Mouse (Mus musculus): Measurements from ENCODE around the gene Rassf1. TPM values are rescaled to one million over a fixed set of nuclear protein-coding genes. Genes with fewer than 3 reads are reported as not detected.

Gene Rassf1
- polyA plus RNA-seq, 1 experiment from 2014 or later = 48.0 TPM

DNA sequence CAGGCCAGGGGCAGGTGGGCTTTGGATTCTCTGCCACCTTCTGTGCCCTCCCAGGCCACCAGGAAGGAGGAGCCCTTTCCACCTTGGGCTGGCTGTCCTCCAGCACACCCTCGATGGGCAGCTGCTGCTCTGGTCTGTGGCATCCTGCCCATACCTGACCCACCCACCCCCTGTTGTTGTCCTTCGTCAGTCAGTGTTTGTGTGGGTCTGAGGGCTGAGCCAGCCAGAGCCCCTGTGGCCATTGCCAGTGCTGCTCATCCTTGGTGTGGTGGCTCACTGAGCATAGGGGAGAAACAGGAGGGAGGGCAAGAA is 29.0 kb upstream of the Rassf1 start:
- Histone ChIP-seq H3K4me2 (replicated peaks; ENCODE audit: low read depth) (peak overlapping the region; percentile 48), H3K36me3 (ENCODE audit: control insufficient read depth, insufficient read depth) (no peaks in the 10 kb centered on the region), H3K4me3 (ENCODE audit: low read depth, low read length) (no peak overlapping the region; the same call in 1 of the 2 replicates), H3K9me3 (ENCODE audit: control insufficient read depth) (no peaks in the 10 kb centered on the region), H3K27ac (ENCODE audit: low read depth, low read length) (no peak overlapping the region), H3K27me3 (replicated peaks; ENCODE audit: control insufficient read depth, insufficient read depth, low read length) (no peaks in the 10 kb centered on the region; the same call in 1 of the 2 replicates), H3K9ac (ENCODE audit: low read depth, low read length) (no peak overlapping the region), H3K4me1 (replicated peaks; ENCODE audit: control insufficient read depth, insufficient read depth, low read length) (peaks cover 4% of the 10 kb centered on the region; the same call in 1 of the 2 replicates)
- TF ChIP-seq CTCF (IDR thresholded peaks at IDR 0.05; ENCODE audit: low read depth) = no peak
- no peak for ATAC-seq
- WGBS = 23% methylated on average over 2 of the region's 2 CpGs

- Histone ChIP-seq H3K4me3 (ENCODE audit: low read depth, low read length) (peak overlapping the region; percentile 33), H3K9ac (ENCODE audit: low read depth, low read length) (peak overlapping the region; percentile 26; the same call in 1 of the 2 replicates), H3K27ac (ENCODE audit: low read depth, low read length) (no peak overlapping the region), H3K4me2 (replicated peaks; ENCODE audit: low read depth) (peak overlapping the region; percentile 75), H3K9me3 (ENCODE audit: control insufficient read depth) (no peaks in the 10 kb centered on the region), H3K36me3 (ENCODE audit: control insufficient read depth, insufficient read depth) (no peaks in the 10 kb centered on the region), H3K4me1 (replicated peaks; ENCODE audit: control insufficient read depth, insufficient read depth, low read length) (peaks cover 4% of the 10 kb centered on the region; the same call in 1 of the 2 replicates), H3K27me3 (replicated peaks; ENCODE audit: control insufficient read depth, insufficient read depth, low read length) (no peaks in the 10 kb centered on the region; the same call in 1 of the 2 replicates)
- peak; percentile 63 for ATAC-seq
- peak; percentile 31; the same call in 1 of the 2 replicates for TF ChIP-seq CTCF (IDR thresholded peaks at IDR 0.05; ENCODE audit: low read depth)
- 7% methylated on average over 43 of the region's 44 CpGs for WGBS
Measured at GRCm38 (mm10) chr9:107526198-107527026, 24.9 kb upstream of the Rassf1 start.

DNA sequence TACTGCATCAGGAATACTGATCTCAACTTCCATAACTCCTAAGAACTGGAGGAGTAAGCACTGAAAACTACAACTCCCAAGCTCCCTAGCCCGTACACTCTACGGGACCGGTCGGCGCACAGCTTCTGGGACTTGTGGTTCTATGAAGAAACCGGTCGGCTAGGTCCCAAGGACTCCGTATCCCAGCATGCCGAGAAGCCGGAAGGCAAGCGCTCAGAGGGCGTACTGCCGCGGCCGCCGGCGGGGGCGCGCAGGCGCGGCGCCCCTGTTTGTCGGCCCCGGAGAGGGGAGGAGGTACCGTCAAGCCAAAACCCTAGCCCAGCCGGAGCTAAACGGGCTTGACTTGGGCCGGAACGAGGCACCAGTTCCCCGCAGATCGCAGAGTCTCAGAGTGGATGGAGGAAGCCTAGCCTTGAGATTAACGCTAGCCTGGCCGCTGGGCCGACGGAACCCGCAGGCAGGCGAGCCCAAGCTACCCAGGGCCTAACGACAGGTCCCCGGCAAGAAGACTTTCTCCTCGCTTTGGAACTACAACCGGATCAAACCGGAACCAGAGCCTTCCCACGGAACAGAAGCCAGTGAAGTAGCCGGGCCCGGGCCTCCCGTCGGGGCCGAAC is 17.5 kb upstream of the Rassf1 start, which contains the start of gene Tmem115:
Gene Tmem115 (plus strand): TSS at position 155 of the 617 bp plus-strand sequence.
- H3K4me3 ChIP-seq (ENCODE audit: low read depth, low read length) = peak within 1 kb of the TSS; percentile 86
- under 1% methylated on average over 48 of the region's 48 CpGs for WGBS
- H3K4me1 ChIP-seq (replicated peaks; ENCODE audit: control insufficient read depth, insufficient read depth, low read length) = peaks cover 13% of the 10 kb centered on the region
- H3K9ac ChIP-seq (ENCODE audit: low read depth, low read length) = peak within 1 kb of the TSS; percentile 93
- H3K36me3 ChIP-seq (ENCODE audit: control insufficient read depth, insufficient read depth) = peaks cover 14% of the 10 kb centered on the region
- peak; percentile 51 for TF ChIP-seq CTCF (IDR thresholded peaks at IDR 0.05; ENCODE audit: low read depth)
- ATAC-seq = peak; percentile 97
- H3K4me2 ChIP-seq (replicated peaks; ENCODE audit: low read depth) = peak within 1 kb of the TSS; percentile 93
- no peaks in the 10 kb centered on the region for H3K27me3 ChIP-seq (replicated peaks; ENCODE audit: control insufficient read depth, insufficient read depth, low read length)
- H3K27ac ChIP-seq (ENCODE audit: low read depth, low read length) = peak within 1 kb of the TSS; percentile 77
- no peaks in the 10 kb centered on the region for H3K9me3 ChIP-seq (ENCODE audit: control insufficient read depth)

GRCm38 (mm10) chr9:107534408-107535202 is 16.8 kb upstream of the Rassf1 start:
- no peak for TF ChIP-seq CTCF (IDR thresholded peaks at IDR 0.05; ENCODE audit: low read depth)

GRCm38 (mm10) chr9:107538231-107538630 is 13.1 kb upstream of the Rassf1 start:
- Histone ChIP-seq H3K27ac (ENCODE audit: low read depth, low read length) (no peak overlapping the region), H3K27me3 (replicated peaks; ENCODE audit: control insufficient read depth, insufficient read depth, low read length) (no peaks in the 10 kb centered on the region), H3K4me2 (replicated peaks; ENCODE audit: low read depth) (no peak overlapping the region), H3K4me3 (ENCODE audit: low read depth, low read length) (no peak overlapping the region), H3K9ac (ENCODE audit: low read depth, low read length) (no peak overlapping the region), H3K9me3 (ENCODE audit: control insufficient read depth) (no peaks in the 10 kb centered on the region), H3K4me1 (replicated peaks; ENCODE audit: control insufficient read depth, insufficient read depth, low read length) (peaks cover 13% of the 10 kb centered on the region), H3K36me3 (ENCODE audit: control insufficient read depth, insufficient read depth) (peaks cover 26% of the 10 kb centered on the region)
- no peak for TF ChIP-seq CTCF (IDR thresholded peaks at IDR 0.05; ENCODE audit: low read depth)
- 92% methylated on average over 7 of the region's 7 CpGs for WGBS
- no peak for ATAC-seq

More at GRCm38 (mm10) chr9:107534408-107535202, 16.8 kb upstream of the Rassf1 start:
- Histone ChIP-seq H3K4me1 (replicated peaks; ENCODE audit: control insufficient read depth, insufficient read depth, low read length) (peaks cover 13% of the 10 kb centered on the region), H3K27me3 (replicated peaks; ENCODE audit: control insufficient read depth, insufficient read depth, low read length) (no peaks in the 10 kb centered on the region), H3K4me3 (ENCODE audit: low read depth, low read length) (peak overlapping the region; percentile 86), H3K36me3 (ENCODE audit: control insufficient read depth, insufficient read depth) (peaks cover 20% of the 10 kb centered on the region), H3K4me2 (replicated peaks; ENCODE audit: low read depth) (peak overlapping the region; percentile 93), H3K9me3 (ENCODE audit: control insufficient read depth) (no peaks in the 10 kb centered on the region), H3K27ac (ENCODE audit: low read depth, low read length) (peak overlapping the region; percentile 77), H3K9ac (ENCODE audit: low read depth, low read length) (peak overlapping the region; percentile 93)
- under 1% methylated on average over 40 of the region's 40 CpGs for WGBS
- ATAC-seq = peak; percentile 11; the same call in 1 of the 2 replicates

All from intestine, postnatal 0 days (tissue).